Mouse (Mus musculus) liver, postnatal 0 days (tissue): ENCODE data around the gene Pcsk5. TPM values are rescaled to one million over a fixed set of nuclear protein-coding genes. Genes with fewer than 3 reads are reported as not detected.
A peak's percentile ranks its signal among the peaks of the same experiment; 100 is the strongest.

Experiments used
- ATAC-seq: fragments of 200-750 bp; cut with Nextera tagmentation; 2 replicates; pipeline ENCODE4 v1.8.0; 2017; ENCODE audit warnings: mild to moderate bottlenecking, moderate library complexity
- DNase-seq: peaks from one replicate; pipeline ENCODE4 v3.0.0-alpha.2; 2016
- H3K27ac ChIP-seq: fragments of 300-500 bp; sonication (generic); 2 replicates; pipeline ENCODE4 v1.5.1; 2014; ENCODE audit warnings: antibody characterized with exemption, moderate library complexity, mild to moderate bottlenecking, low read depth
- H3K27me3 ChIP-seq: fragments of 300-500 bp; sonication (generic); 2 replicates; pipeline ENCODE4 v1.6.1; 2014; ENCODE audit warnings: low read length, control low read depth, mixed read lengths; ENCODE audit not compliant: insufficient read depth
- H3K36me3 ChIP-seq: fragments of 300-500 bp; sonication (generic); replicated peaks from 2 replicates; pipeline ENCODE4 v1.6.1; 2014; ENCODE audit warnings: mild to moderate bottlenecking, control low read depth, low read length, moderate library complexity, mixed read lengths; ENCODE audit not compliant: insufficient read depth
- H3K4me1 ChIP-seq: fragments of 300-500 bp; sonication (generic); 2 replicates; pipeline ENCODE4 v1.6.1; 2014; ENCODE audit warnings: antibody characterized with exemption, mild to moderate bottlenecking, control low read depth; ENCODE audit not compliant: insufficient read depth
- H3K4me2 ChIP-seq: fragments of 300-500 bp; sonication (generic); 2 replicates; pipeline ENCODE4 v1.6.1; 2014; ENCODE audit warnings: low read depth, mild to moderate bottlenecking, low read length, moderate library complexity, mixed read lengths
- H3K4me3 ChIP-seq: fragments of 300-500 bp; sonication (generic); 2 replicates; pipeline ENCODE4 v1.5.1; 2014; ENCODE audit warnings: low read depth, low read length
- H3K9ac ChIP-seq: fragments of 300-500 bp; sonication (generic); replicated peaks from 2 replicates; pipeline ENCODE4 v1.6.1; 2014; ENCODE audit warnings: mild to moderate bottlenecking, moderate library complexity
- H3K9me3 ChIP-seq: fragments of 300-500 bp; sonication (generic); 2 replicates; pipeline ENCODE4 v1.6.1; 2016; ENCODE audit warnings: mild to moderate bottlenecking, control low read depth, low read length, mixed read lengths
- CTCF ChIP-seq: sonication (generic); IDR thresholded peaks from 2 replicates; pipeline ENCODE4 v1.5.1; 2016; ENCODE audit warnings: antibody characterized with exemption, low read depth
- EP300 ChIP-seq: IDR thresholded peaks from 2 replicates; pipeline ENCODE4 v1.6.1; 2016; ENCODE audit warnings: antibody characterized with exemption, low read depth, mild to moderate bottlenecking
- WGBS: fragments of 180-500 bp; shearing (Covaris S2); extraction: QIAGEN DNeasy Blood & Tissue Kit; methylation state at CpG from one replicate; pipeline ENCODE4 v1.1.7; 2014; ENCODE audit not compliant: insufficient replicate concordance; 5-methylcytosine and 5-hydroxymethylcytosine counted together
- polyA plus RNA-seq: library from polyadenylated mRNA; unstranded; fragments of >200 nt; fragmentation: Nextera tagmentation; extraction: Ambion mirVana; gene quantifications from 2 replicates; pipeline ENCODE4 v1.2.1, GENCODE M21; 2015

Pcsk5 gene
- polyA plus RNA-seq, 1 experiment from 2014 or later: 4.1 TPM

- no peak overlapping the region for H3K4me3 ChIP-seq
- no peak for ATAC-seq
- no peaks in the 10 kb centered on the region for H3K4me1 ChIP-seq
- no peak for DNase-seq
- H3K27me3 ChIP-seq: no peaks in the 10 kb centered on the region
- H3K4me2 ChIP-seq: no peak overlapping the region
- H3K9me3 ChIP-seq: no peaks in the 10 kb centered on the region
- no peaks in the 10 kb centered on the region for H3K36me3 ChIP-seq
- peak; percentile 40; the same call in 1 of the 2 replicates for TF ChIP-seq CTCF
- no peak for TF ChIP-seq EP300
- WGBS: 60% methylated on average over 3 of the region's 3 CpGs
- H3K27ac ChIP-seq: no peak overlapping the region
- no peak overlapping the region for H3K9ac ChIP-seq
Observed at GRCm38 (mm10) chr19:17856741-17857140, 19.3 kb upstream of the Pcsk5 start.

GRCm38 (mm10) chr19:17848417-17848816, 11.0 kb upstream of the Pcsk5 start:
- H3K4me1 ChIP-seq: no peaks in the 10 kb centered on the region
- H3K4me3 ChIP-seq: no peak overlapping the region
- no peak for TF ChIP-seq CTCF
- no peak for TF ChIP-seq EP300
- no peaks in the 10 kb centered on the region for H3K36me3 ChIP-seq
- no peak for DNase-seq
- H3K9ac ChIP-seq: no peak overlapping the region
- no peak for ATAC-seq
- H3K27ac ChIP-seq: no peak overlapping the region
- 63% methylated on average over 2 of the region's 2 CpGs for WGBS
- H3K9me3 ChIP-seq: no peaks in the 10 kb centered on the region
- H3K27me3 ChIP-seq: no peaks in the 10 kb centered on the region
- no peak overlapping the region for H3K4me2 ChIP-seq

GRCm38 (mm10) chr19:17845967-17846366, 8.5 kb upstream of the Pcsk5 start:
- Histone ChIP-seq H3K9ac (no peak overlapping the region), H3K4me1 (no peaks in the 10 kb centered on the region), H3K4me2 (no peak overlapping the region), H3K27me3 (no peaks in the 10 kb centered on the region), H3K36me3 (no peaks in the 10 kb centered on the region), H3K27ac (no peak overlapping the region), H3K4me3 (no peak overlapping the region), H3K9me3 (no peaks in the 10 kb centered on the region)
- 62% methylated on average over 5 of the region's 5 CpGs for WGBS
- TF ChIP-seq EP300: no peak
- no peak for TF ChIP-seq CTCF
- ATAC-seq (no peak), DNase-seq (no peak)

GRCm38 (mm10) chr19:17841586-17841985, 4.2 kb upstream of the Pcsk5 start:
- no peak overlapping the region for H3K27ac ChIP-seq
- no peak overlapping the region for H3K9ac ChIP-seq
- no peak overlapping the region for H3K4me3 ChIP-seq
- H3K4me2 ChIP-seq: no peak overlapping the region
- ATAC-seq: no peak
- WGBS: 63% methylated on average over 2 of the region's 2 CpGs
- DNase-seq: no peak
- no peak for TF ChIP-seq EP300
- TF ChIP-seq CTCF: no peak
- H3K4me1 ChIP-seq: no peaks in the 10 kb centered on the region
- H3K9me3 ChIP-seq: no peaks in the 10 kb centered on the region
- peaks cover 16% of the 10 kb centered on the region for H3K27me3 ChIP-seq
- H3K36me3 ChIP-seq: no peaks in the 10 kb centered on the region

- no peak overlapping the region for H3K4me3 ChIP-seq
- no peaks in the 10 kb centered on the region for H3K9me3 ChIP-seq
- no peaks in the 10 kb centered on the region for H3K36me3 ChIP-seq
- 38% methylated on average over 1 of the region's 1 CpGs for WGBS
- no peak overlapping the region for H3K27ac ChIP-seq
- H3K9ac ChIP-seq: no peak overlapping the region
- TF ChIP-seq CTCF (no peak), EP300 (no peak)
- DNase-seq: no peak
- no peak for ATAC-seq
- no peak overlapping the region for H3K4me2 ChIP-seq
- H3K4me1 ChIP-seq: no peaks in the 10 kb centered on the region
- peaks cover 24% of the 10 kb centered on the region for H3K27me3 ChIP-seq
Observed at GRCm38 (mm10) chr19:17839856-17840255, 2.4 kb upstream of the Pcsk5 start.

GRCm38 (mm10) chr19:17836566-17837470, 614 bp downstream of the Pcsk5 start:
- WGBS: under 1% methylated on average over 69 of the region's 72 CpGs
- DNase-seq (peak; percentile 51), ATAC-seq (peak; percentile 75)
- peaks cover 24% of the 10 kb centered on the region for H3K27me3 ChIP-seq
- H3K27ac ChIP-seq: peak overlapping the region; percentile 67
- H3K9me3 ChIP-seq: no peaks in the 10 kb centered on the region
- TF ChIP-seq EP300 (no peak), CTCF (no peak)
- H3K4me3 ChIP-seq: peak overlapping the region; percentile 59
- peak overlapping the region; percentile 60 for H3K9ac ChIP-seq
- H3K4me1 ChIP-seq: no peaks in the 10 kb centered on the region
- no peaks in the 10 kb centered on the region for H3K36me3 ChIP-seq
- H3K4me2 ChIP-seq: peak overlapping the region; percentile 80
